Mouse (Mus musculus): ENCODE measurements at regions not wholly inside any gene's neighbourhood (a gene's known extent, or its start where the extent isn't known, plus 50 kb on each side); places are given as distances from the start of the nearest gene placed in this dataset.

GRCm38 (mm10) chr8:26449291-26449690 is 330.0 kb downstream of the Gm45692 start:
- Histone ChIP-seq H3K27me3 (ENCODE audit: insufficient read depth, low read length) (no peaks in the 10 kb centered on the region), H3K27ac (ENCODE audit: low read depth, low read length) (no peak overlapping the region), H3K36me3 (ENCODE audit: insufficient read depth) (no peaks in the 10 kb centered on the region), H3K4me3 (ENCODE audit: low read depth, low read length) (no peak overlapping the region), H3K9ac (no peak overlapping the region), H3K4me2 (ENCODE audit: low read depth) (no peak overlapping the region), H3K9me3 (ENCODE audit: low read length) (no peaks in the 10 kb centered on the region), H3K4me1 (ENCODE audit: insufficient read depth) (no peaks in the 10 kb centered on the region)
- TF ChIP-seq CTCF (IDR thresholded peaks at IDR 0.05; ENCODE audit: low read depth): no peak
- WGBS: 94% methylated on average over 7 of the region's 7 CpGs
- ATAC-seq (no peak), DNase-seq (no peak)

- no peak for ATAC-seq
- no peak overlapping the region for H3K4me2 ChIP-seq (ENCODE audit: low read depth)
- no peak overlapping the region for H3K27ac ChIP-seq (ENCODE audit: low read depth, low read length)
- WGBS: 64% methylated on average over 10 of the region's 10 CpGs
- no peaks in the 10 kb centered on the region for H3K36me3 ChIP-seq (ENCODE audit: insufficient read depth)
- no peak for DNase-seq
- H3K4me3 ChIP-seq (ENCODE audit: low read depth, low read length): no peak overlapping the region
- no peaks in the 10 kb centered on the region for H3K27me3 ChIP-seq (ENCODE audit: insufficient read depth, low read length)
- no peak for TF ChIP-seq CTCF (IDR thresholded peaks at IDR 0.05; ENCODE audit: low read depth)
- H3K9me3 ChIP-seq (ENCODE audit: low read length): no peaks in the 10 kb centered on the region
- H3K9ac ChIP-seq: no peak overlapping the region
- H3K4me1 ChIP-seq (ENCODE audit: insufficient read depth): no peaks in the 10 kb centered on the region
These were observed 331.2 kb downstream of the Gm45692 start for GRCm38 (mm10) chr8:26450543-26450942.

GRCm38 (mm10) chr8:26452976-26453573 is 333.7 kb downstream of the Gm45692 start:
- WGBS: 63% methylated on average over 5 of the region's 5 CpGs
- Histone ChIP-seq H3K9me3 (ENCODE audit: low read length) (no peaks in the 10 kb centered on the region), H3K27ac (ENCODE audit: low read depth, low read length) (no peak overlapping the region)

GRCm38 (mm10) chr8:26465346-26465745 is 346.0 kb downstream of the Gm45692 start:
- Histone ChIP-seq H3K4me3 (ENCODE audit: low read depth, low read length) (no peak overlapping the region), H3K36me3 (ENCODE audit: insufficient read depth) (no peaks in the 10 kb centered on the region), H3K27ac (ENCODE audit: low read depth, low read length) (no peak overlapping the region), H3K27me3 (ENCODE audit: insufficient read depth, low read length) (peaks cover 9% of the 10 kb centered on the region; the same call in 1 of the 2 replicates), H3K9ac (no peak overlapping the region), H3K4me2 (ENCODE audit: low read depth) (no peak overlapping the region), H3K4me1 (ENCODE audit: insufficient read depth) (no peaks in the 10 kb centered on the region), H3K9me3 (ENCODE audit: low read length) (no peaks in the 10 kb centered on the region)
- ATAC-seq: no peak
- DNase-seq: no peak
- WGBS: 69% methylated on average over 2 of the region's 2 CpGs
- TF ChIP-seq CTCF (IDR thresholded peaks at IDR 0.05; ENCODE audit: low read depth): no peak

More at GRCm38 (mm10) chr8:26452976-26453573, 333.7 kb downstream of the Gm45692 start:
- Histone ChIP-seq H3K36me3 (ENCODE audit: insufficient read depth) (no peaks in the 10 kb centered on the region), H3K4me3 (ENCODE audit: low read depth, low read length) (no peak overlapping the region), H3K9ac (no peak overlapping the region), H3K4me1 (ENCODE audit: insufficient read depth) (no peaks in the 10 kb centered on the region), H3K27me3 (ENCODE audit: insufficient read depth, low read length) (no peaks in the 10 kb centered on the region), H3K4me2 (ENCODE audit: low read depth) (no peak overlapping the region)
- DNase-seq (no peak), ATAC-seq (no peak)
- no peak for TF ChIP-seq CTCF (IDR thresholded peaks at IDR 0.05; ENCODE audit: low read depth)

GRCm38 (mm10) chr8:26468441-26468840 is 349.1 kb downstream of the Gm45692 start:
- no peak for ATAC-seq
- Histone ChIP-seq H3K36me3 (ENCODE audit: insufficient read depth) (no peaks in the 10 kb centered on the region), H3K27me3 (ENCODE audit: insufficient read depth, low read length) (peaks cover 10% of the 10 kb centered on the region; the same call in 1 of the 2 replicates), H3K4me3 (ENCODE audit: low read depth, low read length) (no peak overlapping the region), H3K9ac (no peak overlapping the region), H3K4me2 (ENCODE audit: low read depth) (no peak overlapping the region), H3K27ac (ENCODE audit: low read depth, low read length) (no peak overlapping the region), H3K4me1 (ENCODE audit: insufficient read depth) (no peaks in the 10 kb centered on the region), H3K9me3 (ENCODE audit: low read length) (no peaks in the 10 kb centered on the region)
- no peak for TF ChIP-seq CTCF (IDR thresholded peaks at IDR 0.05; ENCODE audit: low read depth)
- no peak for DNase-seq
- WGBS: 82% methylated on average over 2 of the region's 2 CpGs

- 54% methylated on average over 6 of the region's 6 CpGs for WGBS
- Histone ChIP-seq H3K27me3 (ENCODE audit: insufficient read depth, low read length) (peaks cover 10% of the 10 kb centered on the region; the same call in 1 of the 2 replicates), H3K4me1 (ENCODE audit: insufficient read depth) (no peaks in the 10 kb centered on the region), H3K4me3 (ENCODE audit: low read depth, low read length) (no peak overlapping the region), H3K9ac (no peak overlapping the region), H3K4me2 (ENCODE audit: low read depth) (no peak overlapping the region), H3K9me3 (ENCODE audit: low read length) (no peaks in the 10 kb centered on the region), H3K36me3 (ENCODE audit: insufficient read depth) (no peaks in the 10 kb centered on the region), H3K27ac (ENCODE audit: low read depth, low read length) (no peak overlapping the region)
- TF ChIP-seq CTCF (IDR thresholded peaks at IDR 0.05; ENCODE audit: low read depth): no peak
- ATAC-seq (no peak), DNase-seq (no peak)
These were observed 350.4 kb downstream of the Gm45692 start for GRCm38 (mm10) chr8:26469705-26470104.

GRCm38 (mm10) chr8:26471811-26472550 is 352.6 kb downstream of the Gm45692 start:
- Histone ChIP-seq H3K27ac (ENCODE audit: low read depth, low read length) (no peak overlapping the region), H3K36me3 (ENCODE audit: insufficient read depth) (no peaks in the 10 kb centered on the region), H3K9me3 (ENCODE audit: low read length) (no peaks in the 10 kb centered on the region), H3K4me1 (ENCODE audit: insufficient read depth) (no peaks in the 10 kb centered on the region), H3K4me2 (ENCODE audit: low read depth) (no peak overlapping the region), H3K4me3 (ENCODE audit: low read depth, low read length) (no peak overlapping the region), H3K9ac (no peak overlapping the region), H3K27me3 (ENCODE audit: insufficient read depth, low read length) (peaks cover 17% of the 10 kb centered on the region)
- DNase-seq: peak; percentile 45
- ATAC-seq: peak; percentile 82
- no peak for TF ChIP-seq CTCF (IDR thresholded peaks at IDR 0.05; ENCODE audit: low read depth)
- WGBS: 8% methylated on average over 12 of the region's 12 CpGs
